Comparison of ENCODE assay signal across 8 mouse cellular contexts in genomic region chr7:139978278-139978892, GRCm38 (mm10). TPM values are rescaled to one million over a fixed set of nuclear protein-coding genes. Genes with fewer than 3 reads are reported as not detected.
DNase-seq lines count a peak whose midpoint lies in the region; ATAC-seq lines count a peak whose summit lies in the region.

Gene 6430531B16Rik, minus strand, starts transcription at chr7:139978755.

- peak; percentile 88 for DNase-seq in Muller cell, postnatal 12 days (ENCODE audit: inconsistent ontology term)
- peak; percentile 83 to 91 for DNase-seq in cerebellum, postnatal 25 days
- DNase-seq in frontal cortex, postnatal 14 days (ENCODE audit: low spot score in 2 of 2), result peak; percentile 77 to 85
- DNase-seq in layer of hippocampus, adult 9-11 months, result peak; percentile 92
- DNase-seq in ovary, adult 18-20 months (ENCODE audit: low spot score), result peak; percentile 74
- peak; percentile 61 for DNase-seq in thymus, adult 18-20 months

- peaks cover 13% of the 10 kb centered on the region for H3K4me1 ChIP-seq in hindbrain, embryonic 12.5 days
- H3K4me1 ChIP-seq in lung, embryonic 15.5 days, result peaks cover 12% of the 10 kb centered on the region; the same call in 1 of the 2 replicates

- H3K27me3 ChIP-seq in hindbrain, embryonic 12.5 days, result no peaks in the 10 kb centered on the region; the same call in 1 of the 2 replicates
- no peaks in the 10 kb centered on the region for H3K27me3 ChIP-seq in lung, embryonic 15.5 days

- no peaks in the 10 kb centered on the region for H3K9me3 ChIP-seq in hindbrain, embryonic 12.5 days (replicated peaks)
- H3K9me3 ChIP-seq in lung, embryonic 15.5 days, result no peaks in the 10 kb centered on the region

- ATAC-seq in hindbrain, embryonic 12.5 days (ENCODE audit: low FRiP score), result peak; percentile 95
- ATAC-seq in lung, embryonic 15.5 days (ENCODE audit: borderline replicate concordance, extremely low read depth, low FRiP score, low TSS enrichment), result peak; percentile 87

- peak within 1 kb of the TSS; percentile 84 for H3K4me2 ChIP-seq in hindbrain, embryonic 12.5 days (replicated peaks)
- H3K4me2 ChIP-seq in lung, embryonic 15.5 days, result peak within 1 kb of the TSS; percentile 81

- peak within 1 kb of the TSS; percentile 35; the same call in 1 of the 2 replicates for H3K27ac ChIP-seq in hindbrain, embryonic 12.5 days
- H3K27ac ChIP-seq in lung, embryonic 15.5 days, result no peak within 1 kb of the TSS

- 6% methylated on average over 32 of the region's 32 CpGs for WGBS in hindbrain, embryonic 12.5 days
- 3% methylated on average over 32 of the region's 32 CpGs for WGBS in lung, embryonic 15.5 days

- no peaks in the 10 kb centered on the region for H3K36me3 ChIP-seq in hindbrain, embryonic 12.5 days
- no peaks in the 10 kb centered on the region for H3K36me3 ChIP-seq in lung, embryonic 15.5 days

- H3K4me3 ChIP-seq in hindbrain, embryonic 12.5 days, result peak within 1 kb of the TSS; percentile 59
- H3K4me3 ChIP-seq in lung, embryonic 15.5 days, result peak within 1 kb of the TSS; percentile 51

- peak within 1 kb of the TSS; percentile 66 for H3K9ac ChIP-seq in hindbrain, embryonic 12.5 days
- peak within 1 kb of the TSS; percentile 37; the same call in 1 of the 2 replicates for H3K9ac ChIP-seq in lung, embryonic 15.5 days

RNA-seq across cellular contexts. Expression of gene 6430531B16Rik, which starts in this region (rescaled TPM):
- 0.77 and 1.2 TPM in 2 replicates for polyA plus RNA-seq in hindbrain, embryonic 12.5 days (2016; fragmentation: Nextera tagmentation; extraction: Ambion mirVana)
- polyA plus RNA-seq in lung, embryonic 15.5 days (2015; fragmentation: Nextera tagmentation; extraction: Ambion mirVana), result 1.2 and 1.7 TPM in 2 replicates
